ENCODE assay signal across 24 mouse cellular contexts in the genomic region with DNA sequence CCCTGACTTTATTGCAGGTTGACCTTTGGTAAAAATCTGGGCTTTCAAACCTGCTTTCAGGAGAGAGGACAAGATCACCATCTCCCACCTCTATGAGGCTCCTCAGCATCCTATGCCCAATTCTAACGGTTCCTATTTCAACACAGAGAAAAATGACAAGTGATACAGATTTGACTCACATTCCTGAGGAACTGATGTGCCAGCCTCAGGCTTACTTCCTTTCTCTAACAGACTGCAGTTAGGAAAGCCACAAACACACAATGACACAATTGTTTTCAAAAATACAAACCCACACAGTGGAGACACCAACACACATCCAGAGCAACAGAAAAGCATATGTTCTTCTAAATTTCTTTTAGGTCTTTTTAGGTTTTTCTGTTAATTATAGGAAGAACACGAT. TPM values are rescaled to one million over a fixed set of nuclear protein-coding genes. Genes with fewer than 3 reads are reported as not detected.
DNase-seq lines count a peak whose midpoint lies in the region; ATAC-seq and TF ChIP-seq lines count a peak whose summit lies in the region.
"Had no signal": no experiment of that assay in that cellular context is flagged by ENCODE, and none has a peak within 500 bp of the region (broad histone marks: within the 10 kb centered on the region; RNA-seq: fewer than 3 reads in every experiment).

No protein-coding gene starts in this region.

- ATAC-seq in embryonic facial prominence, embryonic 13.5 days (ENCODE audit: insufficient number of reproducible peaks, insufficient read depth, low FRiP score, low TSS enrichment, low read depth), result no peak
- ATAC-seq in embryonic facial prominence, embryonic 14.5 days (ENCODE audit: low read depth), result no peak
- ATAC-seq in hindbrain, embryonic 12.5 days (ENCODE audit: low FRiP score), result no peak
- ATAC-seq in hindbrain, embryonic 13.5 days (ENCODE audit: low FRiP score), result no peak
- ATAC-seq: activated CD4-positive, CD25-positive, alpha-beta regulatory T cell, adult 4 months; CD4-positive, CD25-positive, alpha-beta regulatory T cell, adult 4 months; forebrain, embryonic 14.5 days; forebrain, postnatal 0 days; hindbrain, postnatal 0 days; inflammation-experienced regulatory T-cells, adult 6 months; intestine, postnatal 0 days had no signal

- no peak overlapping the region for H3K27ac ChIP-seq in embryonic facial prominence, embryonic 13.5 days
- H3K27ac ChIP-seq in embryonic facial prominence, embryonic 10.5 days (replicated peaks), result no peak overlapping the region
- no peak overlapping the region for H3K27ac ChIP-seq in embryonic facial prominence, embryonic 14.5 days (replicated peaks; ENCODE audit: low read depth, low read length)
- H3K27ac ChIP-seq in hindbrain, embryonic 12.5 days, result no peak overlapping the region
- H3K27ac ChIP-seq in hindbrain, embryonic 13.5 days, result no peak overlapping the region
- H3K27ac ChIP-seq: embryonic facial prominence, embryonic 15.5 days; hindbrain, embryonic 14.5 days; hindbrain, postnatal 0 days had no signal

- H3K36me3 ChIP-seq in embryonic facial prominence, embryonic 13.5 days, result peaks cover 42% of the 10 kb centered on the region
- H3K36me3 ChIP-seq in embryonic facial prominence, embryonic 10.5 days (replicated peaks), result peaks cover 75% of the 10 kb centered on the region
- peaks cover 40% of the 10 kb centered on the region for H3K36me3 ChIP-seq in embryonic facial prominence, embryonic 14.5 days (ENCODE audit: control insufficient read depth, insufficient read depth, low read length)
- H3K36me3 ChIP-seq in myocyte (ENCODE audit: control insufficient read depth, insufficient read depth), result peaks cover 38% of the 10 kb centered on the region
- H3K36me3 ChIP-seq in hindbrain, embryonic 12.5 days, result peaks cover 21% of the 10 kb centered on the region
- H3K36me3 ChIP-seq in hindbrain, embryonic 13.5 days, result peaks cover 16% of the 10 kb centered on the region

- peaks cover 99% of the 10 kb centered on the region for H3K79me2 ChIP-seq in myocyte (ENCODE audit: control insufficient read depth, insufficient read depth)

- 32% methylated on average over 2 of the region's 2 CpGs for WGBS in embryonic facial prominence, embryonic 13.5 days
- 47% methylated on average over 2 of the region's 2 CpGs for WGBS in embryonic facial prominence, embryonic 10.5 days
- WGBS in embryonic facial prominence, embryonic 14.5 days, result 44% methylated on average over 2 of the region's 2 CpGs
- 81% methylated on average over 2 of the region's 2 CpGs for WGBS in hindbrain, embryonic 12.5 days
- WGBS in hindbrain, embryonic 13.5 days, result 88% methylated on average over 2 of the region's 2 CpGs

- no peak for DNase-seq in embryonic facial prominence, embryonic 10.5 days (ENCODE audit: low spot score)
- DNase-seq in 3T3-L1 (ENCODE audit: low read depth, low spot score), result peak; percentile 61
- DNase-seq in embryonic facial prominence, embryonic 14.5 days (ENCODE audit: low spot score), result no peak
- DNase-seq: adrenal gland, adult 8-10 months; adrenal gland, postnatal 36 days; cerebellum, adult 11 months; cerebellum, adult 2 months; cerebellum, adult 9-11 months; cerebellum, postnatal 25 days; forebrain, postnatal 0 days; gastrocnemius, postnatal 36 days had no signal

- H3K4me3 ChIP-seq in embryonic facial prominence, embryonic 13.5 days, result no peak overlapping the region
- H3K4me3 ChIP-seq in embryonic facial prominence, embryonic 10.5 days, result no peak overlapping the region
- H3K4me3 ChIP-seq in embryonic facial prominence, embryonic 14.5 days (ENCODE audit: low read depth, low read length), result no peak overlapping the region
- no peak overlapping the region for H3K4me3 ChIP-seq in myocyte
- H3K4me3 ChIP-seq in hindbrain, embryonic 12.5 days, result no peak overlapping the region
- no peak overlapping the region for H3K4me3 ChIP-seq in hindbrain, embryonic 13.5 days
- H3K4me3 ChIP-seq: embryonic facial prominence, embryonic 15.5 days had no signal

- H3K4me2 ChIP-seq in embryonic facial prominence, embryonic 13.5 days, result 0 out of 2 replicates have a peak overlapping the region, but pooled peaks have one; percentile 0
- H3K4me2 ChIP-seq in embryonic facial prominence, embryonic 14.5 days (ENCODE audit: low read depth, low read length), result peak overlapping the region; percentile 7; the same call in 1 of the 2 replicates
- H3K4me2 ChIP-seq in myocyte (ENCODE audit: low read depth), result peak overlapping the region; percentile 80
- H3K4me2 ChIP-seq in hindbrain, embryonic 12.5 days (replicated peaks), result no peak overlapping the region
- H3K4me2 ChIP-seq in hindbrain, embryonic 13.5 days, result no peak overlapping the region
- H3K4me2 ChIP-seq: embryonic facial prominence, embryonic 15.5 days; heart, embryonic 11.5 days; hindbrain, embryonic 14.5 days had no signal

- H3K4me1 ChIP-seq in embryonic facial prominence, embryonic 13.5 days, result peaks cover 40% of the 10 kb centered on the region
- peaks cover 64% of the 10 kb centered on the region for H3K4me1 ChIP-seq in embryonic facial prominence, embryonic 10.5 days
- H3K4me1 ChIP-seq in embryonic facial prominence, embryonic 14.5 days (ENCODE audit: control insufficient read depth, insufficient read depth, low read length), result peaks cover 23% of the 10 kb centered on the region
- H3K4me1 ChIP-seq in hindbrain, embryonic 12.5 days, result peaks cover 21% of the 10 kb centered on the region
- H3K4me1 ChIP-seq in hindbrain, embryonic 13.5 days (replicated peaks), result peaks cover 25% of the 10 kb centered on the region

- no peak overlapping the region for H3K9ac ChIP-seq in embryonic facial prominence, embryonic 13.5 days
- H3K9ac ChIP-seq in embryonic facial prominence, embryonic 14.5 days (ENCODE audit: low read depth, low read length), result no peak overlapping the region
- no peak overlapping the region for H3K9ac ChIP-seq in hindbrain, embryonic 12.5 days
- H3K9ac ChIP-seq in hindbrain, embryonic 13.5 days, result no peak overlapping the region
- H3K9ac ChIP-seq: embryonic facial prominence, embryonic 15.5 days; forebrain, postnatal 0 days; hindbrain, embryonic 14.5 days had no signal

- peaks cover 3% of the 10 kb centered on the region; the same call in 1 of the 2 replicates for H3K9me3 ChIP-seq in embryonic facial prominence, embryonic 13.5 days
- H3K9me3 ChIP-seq in embryonic facial prominence, embryonic 10.5 days, result peaks cover 8% of the 10 kb centered on the region; the same call in 1 of the 2 replicates
- 0 out of 2 replicates have a peak, but pooled peaks cover 5% of the 10 kb centered on the region for H3K9me3 ChIP-seq in embryonic facial prominence, embryonic 14.5 days (ENCODE audit: control insufficient read depth, low read length)
- no peaks in the 10 kb centered on the region for H3K9me3 ChIP-seq in hindbrain, embryonic 12.5 days (replicated peaks)
- H3K9me3 ChIP-seq in hindbrain, embryonic 13.5 days, result peaks cover 4% of the 10 kb centered on the region; the same call in 1 of the 2 replicates
- H3K9me3 ChIP-seq: embryonic facial prominence, embryonic 15.5 days had no signal

- no peak overlapping the region for H3ac ChIP-seq in myocyte (ENCODE audit: control insufficient read depth, insufficient read length)

- no peak for TF ChIP-seq POLR2A in myocyte (IDR thresholded peaks at IDR 0.05; ENCODE audit: insufficient read length, low read depth)

- H3K27me3 ChIP-seq in embryonic facial prominence, embryonic 13.5 days, result no peaks in the 10 kb centered on the region
- H3K27me3 ChIP-seq in embryonic facial prominence, embryonic 10.5 days (replicated peaks; ENCODE audit: low read depth, poor library complexity, severe bottlenecking), result no peaks in the 10 kb centered on the region
- H3K27me3 ChIP-seq in embryonic facial prominence, embryonic 14.5 days (replicated peaks; ENCODE audit: control insufficient read depth, insufficient read depth, low read length), result no peaks in the 10 kb centered on the region
- H3K27me3 ChIP-seq in myocyte (ENCODE audit: control insufficient read depth, insufficient read depth, insufficient read length), result no peaks in the 10 kb centered on the region
- H3K27me3 ChIP-seq in hindbrain, embryonic 12.5 days, result peaks cover 13% of the 10 kb centered on the region
- H3K27me3 ChIP-seq in hindbrain, embryonic 13.5 days, result peaks cover 30% of the 10 kb centered on the region
- H3K27me3 ChIP-seq: embryonic facial prominence, embryonic 15.5 days had no signal

TF ChIP-seq in myocyte, 11 proteins besides CTCF, POLR2A, EP300 and RAD21 (continues in another document):
- TF ChIP-seq MYOD1 (IDR thresholded peaks at IDR 0.05; ENCODE audit: control insufficient read depth in 1 of 3, insufficient read length in 2 of 3, low read depth in 2 of 3) (no peak), E2F4 (IDR thresholded peaks at IDR 0.05; ENCODE audit: insufficient read depth) (no peak), TCF12 (IDR thresholded peaks at IDR 0.05; ENCODE audit: insufficient read depth, poor library complexity, severe bottlenecking) (no peak)

RNA-seq across cellular contexts. Expression of gene Six4, which starts 5.4 kb away (rescaled TPM):
- 6.5 and 7.2 TPM in 2 replicates for polyA plus RNA-seq in embryonic facial prominence, embryonic 13.5 days (2015; fragmentation: Nextera tagmentation; extraction: Ambion mirVana)
- polyA plus RNA-seq in embryonic facial prominence, embryonic 10.5 days (2016; fragmentation: Nextera tagmentation; extraction: Ambion mirVana), result 16.1 and 16.4 TPM in 2 replicates
- polyA plus RNA-seq in embryonic facial prominence, embryonic 14.5 days (2014; fragmentation: Nextera tagmentation; extraction: Ambion mirVana), result 6.3 and 7.0 TPM in 2 replicates
- polyA plus RNA-seq in myocyte (2012; fragmentation: generic; extraction: Trizol), result 4.9 TPM
- polyA plus RNA-seq in hindbrain, embryonic 12.5 days (2016; fragmentation: Nextera tagmentation; extraction: Ambion mirVana), result 6.0 and 6.4 TPM in 2 replicates
- 0.69 and 1.0 TPM in 2 replicates for polyA plus RNA-seq in hindbrain, embryonic 13.5 days (2015; fragmentation: Nextera tagmentation; extraction: Ambion mirVana)

RNA-seq across cellular contexts. Expression of gene Mnat1, which starts 15.7 kb away (rescaled TPM):
- 34.6 and 35.6 TPM in 2 replicates for polyA plus RNA-seq in embryonic facial prominence, embryonic 13.5 days (2015; fragmentation: Nextera tagmentation; extraction: Ambion mirVana)
- polyA plus RNA-seq in embryonic facial prominence, embryonic 10.5 days (2016; fragmentation: Nextera tagmentation; extraction: Ambion mirVana), result 40.7 and 40.8 TPM in 2 replicates
- polyA plus RNA-seq in embryonic facial prominence, embryonic 14.5 days (2014; fragmentation: Nextera tagmentation; extraction: Ambion mirVana), result 38.2 and 41.7 TPM in 2 replicates
- polyA plus RNA-seq in myocyte (2012; fragmentation: generic; extraction: Trizol), result 30.4 TPM
- 26.4 and 27.5 TPM in 2 replicates for polyA plus RNA-seq in hindbrain, embryonic 12.5 days (2016; fragmentation: Nextera tagmentation; extraction: Ambion mirVana)
- polyA plus RNA-seq in hindbrain, embryonic 13.5 days (2015; fragmentation: Nextera tagmentation; extraction: Ambion mirVana), result 20.1 and 21.1 TPM in 2 replicates

RNA-seq across cellular contexts. Expression of gene Six1, which starts 54.1 kb away (rescaled TPM):
- polyA plus RNA-seq in embryonic facial prominence, embryonic 13.5 days (2015; fragmentation: Nextera tagmentation; extraction: Ambion mirVana), result 34.3 and 35.0 TPM in 2 replicates
- 38.4 and 45.4 TPM in 2 replicates for polyA plus RNA-seq in embryonic facial prominence, embryonic 10.5 days (2016; fragmentation: Nextera tagmentation; extraction: Ambion mirVana)
- polyA plus RNA-seq in embryonic facial prominence, embryonic 14.5 days (2014; fragmentation: Nextera tagmentation; extraction: Ambion mirVana), result 46.5 and 53.9 TPM in 2 replicates
- 71.7 TPM for polyA plus RNA-seq in myocyte (2012; fragmentation: generic; extraction: Trizol)
- polyA plus RNA-seq in hindbrain, embryonic 12.5 days (2016; fragmentation: Nextera tagmentation; extraction: Ambion mirVana), result 36.0 and 36.9 TPM in 2 replicates
- 2.6 and 5.7 TPM in 2 replicates for polyA plus RNA-seq in hindbrain, embryonic 13.5 days (2015; fragmentation: Nextera tagmentation; extraction: Ambion mirVana)
- polyA plus RNA-seq: activated CD4-positive, CD25-positive, alpha-beta regulatory T cell, adult 4 months; CD4-positive, CD25-positive, alpha-beta regulatory T cell, adult 4 months; inflammation-experienced regulatory T-cells, adult 6 months; intestine, postnatal 0 days had no signal

Comparison
In these comparisons a context has a peak if more than half of its experiments do, and no peak if none do; other contexts are left out.
1. H3K4me2 ChIP-seq: peak in embryonic facial prominence, embryonic 13.5 days (single experiment), embryonic facial prominence, embryonic 14.5 days (single experiment) and myocyte (single experiment); none in hindbrain, embryonic 12.5 days (single experiment) and hindbrain, embryonic 13.5 days (single experiment).